Mouse (Mus musculus) testis, adult 2 months (tissue): ENCODE results near the gene Syne2. TPM values are rescaled to one million over a fixed set of nuclear protein-coding genes. Genes with fewer than 3 reads are reported as not detected.
A peak's percentile ranks its signal among the peaks of the same experiment; 100 is the strongest.

Experiments
- H3K27ac ChIP-seq: fragments of 200-500 bp; 2 replicates; pipeline ENCODE4 v1.5.1; 2012; ENCODE audit warnings: low read depth, low read length; ENCODE audit not compliant: control insufficient read depth, insufficient read depth
- H3K27me3 ChIP-seq: fragments of 200-500 bp; 2 replicates; pipeline ENCODE4 v1.6.1; 2012; ENCODE audit warnings: mild to moderate bottlenecking, low read length, moderate library complexity; ENCODE audit not compliant: control insufficient read depth, insufficient read depth
- H3K36me3 ChIP-seq: fragments of 200-500 bp; 2 replicates; pipeline ENCODE4 v1.6.1; 2012; ENCODE audit warnings: mild to moderate bottlenecking, low read length; ENCODE audit not compliant: control insufficient read depth, insufficient read depth
- H3K4me1 ChIP-seq: fragments of 200-500 bp; 2 replicates; pipeline ENCODE4 v1.6.1; 2012; ENCODE audit warnings: low read length; ENCODE audit not compliant: control insufficient read depth, insufficient read depth
- H3K4me3 ChIP-seq: fragments of 200-500 bp; 2 replicates; pipeline ENCODE4 v1.5.1; 2012; ENCODE audit warnings: low read depth, mild to moderate bottlenecking, low read length, moderate library complexity, mixed read lengths; ENCODE audit not compliant: control insufficient read depth
- CTCF ChIP-seq: fragments of 200-500 bp; IDR thresholded peaks from 2 replicates; pipeline ENCODE4 v1.5.1; 2012; ENCODE audit warnings: low read depth, mild to moderate bottlenecking, inconsistent platforms, low read length, moderate library complexity; ENCODE audit not compliant: control insufficient read depth, insufficient read depth, insufficient replicate concordance
- POLR2A ChIP-seq: fragments of 200-500 bp; IDR thresholded peaks from 2 replicates; pipeline ENCODE4 v1.6.1; 2012; ENCODE audit warnings: low read depth, mild to moderate bottlenecking, inconsistent platforms, low read length, moderate library complexity; ENCODE audit not compliant: control insufficient read depth
- polyA plus RNA-seq: library from polyadenylated mRNA; depleted of rRNA; stranded (reverse); fragments of >200 nt; gene quantifications from 2 replicates; pipeline ENCODE4 v1.2.3, GENCODE M21; 2012

The Syne2 gene
- polyA plus RNA-seq, 1 experiment = 35.5 TPM

GRCm38 (mm10) chr12:75829616-75830015, 11.7 kb downstream of the Syne2 start:
- Histone ChIP-seq H3K4me1 (peaks cover 3% of the 10 kb centered on the region), H3K36me3 (no peaks in the 10 kb centered on the region), H3K27me3 (no peaks in the 10 kb centered on the region), H3K4me3 (no peak overlapping the region), H3K27ac (no peak overlapping the region)
- no peak for TF ChIP-seq POLR2A
- TF ChIP-seq CTCF = no peak

- TF ChIP-seq POLR2A (no peak), CTCF (no peak)
- Histone ChIP-seq H3K4me1 (peaks cover 3% of the 10 kb centered on the region), H3K27ac (no peak overlapping the region), H3K4me3 (no peak overlapping the region), H3K36me3 (no peaks in the 10 kb centered on the region), H3K27me3 (no peaks in the 10 kb centered on the region)
Observed at GRCm38 (mm10) chr12:75833149-75833959, 15.4 kb downstream of the Syne2 start.

GRCm38 (mm10) chr12:75833960-75834729, 16.2 kb downstream of the Syne2 start:
- H3K27ac ChIP-seq = peak overlapping the region; percentile 43

GRCm38 (mm10) chr12:75836524-75836962, 18.6 kb downstream of the Syne2 start:
- Histone ChIP-seq H3K27ac (no peak overlapping the region), H3K4me1 (peaks cover 2% of the 10 kb centered on the region), H3K36me3 (no peaks in the 10 kb centered on the region), H3K27me3 (no peaks in the 10 kb centered on the region), H3K4me3 (no peak overlapping the region)
- TF ChIP-seq POLR2A (no peak), CTCF (no peak)

More at GRCm38 (mm10) chr12:75833960-75834729, 16.2 kb downstream of the Syne2 start:
- Histone ChIP-seq H3K36me3 (no peaks in the 10 kb centered on the region), H3K4me1 (peaks cover 3% of the 10 kb centered on the region), H3K27me3 (no peaks in the 10 kb centered on the region), H3K4me3 (no peak overlapping the region)
- no peak for TF ChIP-seq CTCF
- no peak for TF ChIP-seq POLR2A

- H3K36me3 ChIP-seq = no peaks in the 10 kb centered on the region
- H3K27me3 ChIP-seq = no peaks in the 10 kb centered on the region
- H3K27ac ChIP-seq = no peak overlapping the region
- H3K4me1 ChIP-seq = peaks cover 2% of the 10 kb centered on the region
- TF ChIP-seq CTCF = no peak
- TF ChIP-seq POLR2A = no peak
- no peak overlapping the region for H3K4me3 ChIP-seq
Observed at GRCm38 (mm10) chr12:75837462-75837861, 19.5 kb downstream of the Syne2 start.

GRCm38 (mm10) chr12:75839083-75839736, 21.3 kb downstream of the Syne2 start:
- TF ChIP-seq CTCF (no peak), POLR2A (no peak)
- H3K4me3 ChIP-seq = no peak overlapping the region
- no peak overlapping the region for H3K27ac ChIP-seq
- H3K4me1 ChIP-seq = peaks cover 2% of the 10 kb centered on the region
- H3K27me3 ChIP-seq = no peaks in the 10 kb centered on the region
- no peaks in the 10 kb centered on the region for H3K36me3 ChIP-seq

GRCm38 (mm10) chr12:75841183-75841582, 23.2 kb downstream of the Syne2 start:
- peaks cover 2% of the 10 kb centered on the region; the same call in 1 of the 2 replicates for H3K4me1 ChIP-seq
- no peaks in the 10 kb centered on the region for H3K27me3 ChIP-seq
- no peaks in the 10 kb centered on the region for H3K36me3 ChIP-seq
- H3K27ac ChIP-seq = no peak overlapping the region
- TF ChIP-seq POLR2A (no peak), CTCF (no peak)
- H3K4me3 ChIP-seq = no peak overlapping the region
